Mouse (Mus musculus) heart, postnatal 0 days (tissue): Measurements from ENCODE around the gene Syt17.

Experiments used
- CTCF ChIP-seq: IDR thresholded peaks from 2 replicates; pipeline ENCODE4 v1.5.1; 2016; ENCODE audit warnings: antibody characterized with exemption, control low read depth, low read depth
- EP300 ChIP-seq: IDR thresholded peaks from 2 replicates; pipeline ENCODE4 v1.6.1; 2016; ENCODE audit warnings: antibody characterized with exemption, low read depth

GRCm38 (mm10) chr7:118369705-118370104 is 78.3 kb downstream of the Syt17 start:
- TF ChIP-seq CTCF (no peak), EP300 (no peak)
